Mouse (Mus musculus) fibroblast of lung, adult 2 months (primary cell): ENCODE measurements around the gene Nenf.

ENCODE experiments used
- DNase-seq: peaks from one replicate; pipeline ENCODE4 v3.0.0-alpha.2; 2011; ENCODE audit warnings: low read depth

Nenf gene

GRCm38 (mm10) chr1:191283110-191284040 is 34.6 kb downstream of the Nenf start:
- no peak for DNase-seq

- no peak for DNase-seq
Observed at GRCm38 (mm10) chr1:191282319-191282718, 35.7 kb downstream of the Nenf start.

- no peak for DNase-seq
Observed at GRCm38 (mm10) chr1:191281171-191281570, 36.8 kb downstream of the Nenf start.

- DNase-seq, result no peak
Observed at GRCm38 (mm10) chr1:191278324-191278723, 39.7 kb downstream of the Nenf start.

GRCm38 (mm10) chr1:191277549-191278059 is 40.4 kb downstream of the Nenf start:
- DNase-seq, result peak; percentile 90

- DNase-seq, result no peak
Observed at GRCm38 (mm10) chr1:191276181-191276580, 41.8 kb downstream of the Nenf start.

GRCm38 (mm10) chr1:191275527-191275926 is 42.5 kb downstream of the Nenf start:
- no peak for DNase-seq

- no peak for DNase-seq
Observed at GRCm38 (mm10) chr1:191272660-191273059, 45.3 kb downstream of the Nenf start.

GRCm38 (mm10) chr1:191269648-191269952 is 48.4 kb downstream of the Nenf start:
- DNase-seq, result no peak

GRCm38 (mm10) chr1:191268797-191269647 is 49.0 kb downstream of the Nenf start:
- no peak for DNase-seq

GRCm38 (mm10) chr1:191267856-191268255 is 50.1 kb downstream of the Nenf start:
- DNase-seq, result no peak

GRCm38 (mm10) chr1:191267162-191267561 is 50.8 kb downstream of the Nenf start:
- DNase-seq, result no peak

- DNase-seq, result no peak
Observed at GRCm38 (mm10) chr1:191263471-191263870, 54.5 kb downstream of the Nenf start.

GRCm38 (mm10) chr1:191261861-191262260 is 56.1 kb downstream of the Nenf start:
- DNase-seq, result no peak

GRCm38 (mm10) chr1:191259661-191260060 is 58.3 kb downstream of the Nenf start:
- no peak for DNase-seq

GRCm38 (mm10) chr1:191259121-191259520 is 58.9 kb downstream of the Nenf start:
- DNase-seq, result no peak

GRCm38 (mm10) chr1:191258521-191258920 is 59.5 kb downstream of the Nenf start:
- no peak for DNase-seq

GRCm38 (mm10) chr1:191257981-191258380 is 60.0 kb downstream of the Nenf start:
- no peak for DNase-seq

- no peak for DNase-seq
Observed at GRCm38 (mm10) chr1:191257351-191257771, 60.6 kb downstream of the Nenf start.
